In genomic region chr12:71111331-71111730, GRCm38 (mm10) we compare ENCODE assay signal across 8 mouse cellular contexts. TPM values are rescaled to one million over a fixed set of nuclear protein-coding genes. Genes with fewer than 3 reads are reported as not detected.
DNase-seq lines count a peak whose midpoint lies in the region; ATAC-seq lines count a peak whose summit lies in the region.

Gene Tomm20l (plus strand): TSS chr12:71111428.

- H3K27ac ChIP-seq in hindbrain, embryonic 14.5 days: no peak within 1 kb of the TSS
- H3K27ac ChIP-seq in midbrain, embryonic 14.5 days (replicated peaks; ENCODE audit: low read depth, low read length): no peak within 1 kb of the TSS

- H3K4me2 ChIP-seq in hindbrain, embryonic 14.5 days (replicated peaks): peak within 1 kb of the TSS; percentile 44
- peak within 1 kb of the TSS; percentile 39 for H3K4me2 ChIP-seq in midbrain, embryonic 14.5 days (ENCODE audit: low read length)

- peak; percentile 8 for DNase-seq in CD4-positive helper T cell, adult 2 months (ENCODE audit: low read depth, low spot score)
- DNase-seq in adrenal gland, postnatal 25 days: peak; percentile 73
- no peak for DNase-seq in hindbrain, embryonic 14.5 days (ENCODE audit: low spot score)
- DNase-seq in liver: peak; percentile 20
- DNase-seq in midbrain, embryonic 14.5 days: peak; percentile 25
- DNase-seq in yolk sac, embryonic 10.5 days (ENCODE audit: low spot score): no peak
- DNase-seq in layer of hippocampus, adult 18-20 months (ENCODE audit: low spot score in 2 of 2): no peak

- peak within 1 kb of the TSS; percentile 34; the same call in 1 of the 2 replicates for H3K9ac ChIP-seq in hindbrain, embryonic 14.5 days
- H3K9ac ChIP-seq in midbrain, embryonic 14.5 days (replicated peaks; ENCODE audit: low read length): no peak within 1 kb of the TSS

- no peaks in the 10 kb centered on the region for H3K9me3 ChIP-seq in hindbrain, embryonic 14.5 days (ENCODE audit: control insufficient read depth, low read length)
- no peaks in the 10 kb centered on the region for H3K9me3 ChIP-seq in midbrain, embryonic 14.5 days (ENCODE audit: control insufficient read depth, low read length)

- 0 out of 2 replicates have a peak within 1 kb of the TSS, but pooled peaks have one; percentile 12 for H3K4me3 ChIP-seq in hindbrain, embryonic 14.5 days (replicated peaks; ENCODE audit: low read length)
- H3K4me3 ChIP-seq in midbrain, embryonic 14.5 days (replicated peaks; ENCODE audit: low read depth, low read length): 0 out of 2 replicates have a peak within 1 kb of the TSS, but pooled peaks have one; percentile 3

- 9% methylated on average over 33 of the region's 33 CpGs for WGBS in hindbrain, embryonic 14.5 days
- WGBS in midbrain, embryonic 14.5 days: 11% methylated on average over 33 of the region's 33 CpGs

- H3K36me3 ChIP-seq in hindbrain, embryonic 14.5 days (replicated peaks; ENCODE audit: control insufficient read depth, insufficient read depth): no peaks in the 10 kb centered on the region
- no peaks in the 10 kb centered on the region for H3K36me3 ChIP-seq in midbrain, embryonic 14.5 days (ENCODE audit: control insufficient read depth, insufficient read depth, low read length)

- H3K4me1 ChIP-seq in hindbrain, embryonic 14.5 days (replicated peaks; ENCODE audit: control insufficient read depth, insufficient read depth, low read length): peaks cover 12% of the 10 kb centered on the region
- H3K4me1 ChIP-seq in midbrain, embryonic 14.5 days (ENCODE audit: control insufficient read depth, insufficient read depth, low read length): peaks cover 11% of the 10 kb centered on the region; the same call in 1 of the 2 replicates

- H3K27me3 ChIP-seq in hindbrain, embryonic 14.5 days (ENCODE audit: control insufficient read depth, insufficient read depth, low read length): 0 out of 2 replicates have a peak, but pooled peaks cover 6% of the 10 kb centered on the region
- H3K27me3 ChIP-seq in midbrain, embryonic 14.5 days (ENCODE audit: control insufficient read depth, insufficient read depth, low read length): no peaks in the 10 kb centered on the region

- ATAC-seq in erythroblast, adult 5-6 weeks (replicated peaks; ENCODE audit: low FRiP score, poor library complexity, severe bottlenecking): 0 out of 2 replicates have a peak, but pooled peaks have one; percentile 11
- ATAC-seq in hindbrain, embryonic 14.5 days (ENCODE audit: low FRiP score): no peak
- no peak for ATAC-seq in midbrain, embryonic 14.5 days (ENCODE audit: low FRiP score, low TSS enrichment)

RNA-seq across cellular contexts. Expression of gene Tomm20l, which starts in this region (rescaled TPM):
- 5.6 and 15.2 TPM in 2 replicates for total RNA-seq in adrenal gland, postnatal 25 days (2021)
- not detected in 2 replicates for total RNA-seq in erythroblast, adult 5-6 weeks (2015; ENCODE audit: low replicate concordance)
- total RNA-seq in erythroblast, adult 5-6 weeks (2017; ENCODE audit: low replicate concordance): not detected in 2 replicates
- polyA plus RNA-seq in hindbrain, embryonic 14.5 days (2014; fragmentation: Nextera tagmentation; extraction: Ambion mirVana): not detected in 2 replicates
- not detected in 2 replicates for polyA plus RNA-seq in midbrain, embryonic 14.5 days (2014; fragmentation: Nextera tagmentation; extraction: Ambion mirVana)
- not detected for total RNA-seq in layer of hippocampus, adult 18-20 months (2021)

Comparison
In these comparisons a context has a peak if more than half of its experiments do, and no peak if none do; other contexts are left out.
1. Peak in ATAC-seq in erythroblast, adult 5-6 weeks; RNA of the gene not detected or under 1 TPM.
2. Peak in DNase-seq, H3K4me3 ChIP-seq and H3K4me2 ChIP-seq in midbrain, embryonic 14.5 days; RNA of the gene not detected or under 1 TPM.
3. DNase-seq: peak in CD4-positive helper T cell, adult 2 months (single experiment), adrenal gland, postnatal 25 days (single experiment) and liver (single experiment); none in hindbrain, embryonic 14.5 days (single experiment), yolk sac, embryonic 10.5 days (single experiment) and layer of hippocampus, adult 18-20 months (0 of 2).